Mouse (Mus musculus) heart, adult 18-20 months (tissue): ENCODE measurements around the gene Gm6367. TPM values are rescaled to one million over a fixed set of nuclear protein-coding genes. Genes with fewer than 3 reads are reported as not detected.
"Not testable (repeated sequence)": the region's sequence is repeated elsewhere in the genome, so short reads cannot be mapped to it uniquely, and the experiment has no call there.

Experiments
- DNase-seq, 2 experiments: peaks; one replicate each; pipeline ENCODE4 v3.0.0; 2021 to 2022; ENCODE audit warnings: mixed read lengths in 1 of 2
- long read RNA-seq, 2 experiments: library from polyadenylated mRNA; stranded (forward); transcript quantifications; one replicate each; pipeline ENCODE4 v2.0.0; 2021
- total RNA-seq, 2 experiments: library from RNA; stranded (reverse); gene quantifications; 2 replicates each; pipeline ENCODE4 v1.2.3; 2021

The Gm6367 gene
- total RNA-seq, result not detected
- long read RNA-seq, experiment 1, result 0 reads
- long read RNA-seq, experiment 2, result 0 reads

DNA sequence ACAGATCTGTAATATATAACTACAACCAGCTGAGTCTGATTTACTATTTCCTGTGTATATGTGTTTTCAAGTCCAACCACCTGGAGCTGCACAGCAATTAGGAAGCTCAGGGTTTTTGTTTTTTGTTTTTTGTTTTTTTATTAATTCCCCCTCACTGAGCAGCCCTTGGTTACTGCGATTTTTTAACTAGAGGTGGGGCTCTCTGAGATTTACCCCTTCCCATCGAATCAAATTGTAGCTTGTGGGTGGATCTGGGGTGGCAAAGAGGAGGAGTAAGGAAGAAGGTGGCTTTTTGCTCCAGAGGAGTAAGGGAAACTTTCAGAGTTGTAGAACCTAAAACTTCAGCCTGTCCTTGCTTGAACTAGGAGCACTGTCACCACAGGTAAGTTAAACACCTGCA, at the start of gene Gm6367:
Gene Gm6367, plus strand, starts transcription at position 301 of the 400 bp plus-strand sequence.
- DNase-seq, result not testable (repeated sequence)

Other genes starting within 250 kb of the Gm6367 start
- not detected for gene Gm3183, start 123.2 kb upstream of the Gm6367 start, total RNA-seq
- not detected for gene Gm7942, start 118.3 kb downstream of the Gm6367 start, total RNA-seq
- gene Gm16513, start 194.0 kb downstream of the Gm6367 start, total RNA-seq, result not detected